Mouse (Mus musculus): ENCODE results near the gene Samd4. TPM values are rescaled to one million over a fixed set of nuclear protein-coding genes. Genes with fewer than 3 reads are reported as not detected.

Samd4 gene
- polyA plus RNA-seq (2012; rRNA removed), result 10.6 and 11.0 TPM in 2 replicates

- DNase-seq (ENCODE audit: low read depth), result no peak
Measured at GRCm38 (mm10) chr14:46882431-46883067, at the start of gene Samd4. Samd4 (plus strand) TSS chr14:46882854.

- no peak for DNase-seq (ENCODE audit: low read depth)
Measured at GRCm38 (mm10) chr14:46839326-46839725, 43.3 kb upstream of the Samd4 start.

GRCm38 (mm10) chr14:46845706-46846105, 36.9 kb upstream of the Samd4 start:
- no peak for DNase-seq (ENCODE audit: low read depth)

GRCm38 (mm10) chr14:46848063-46848590, 34.5 kb upstream of the Samd4 start:
- no peak for DNase-seq (ENCODE audit: low read depth)

GRCm38 (mm10) chr14:46848736-46849135, 33.9 kb upstream of the Samd4 start:
- DNase-seq (ENCODE audit: low read depth), result no peak

- no peak for DNase-seq (ENCODE audit: low read depth)
Measured at GRCm38 (mm10) chr14:46849769-46850168, 32.9 kb upstream of the Samd4 start.

- DNase-seq (ENCODE audit: low read depth), result no peak
Measured at GRCm38 (mm10) chr14:46853677-46854076, 29.0 kb upstream of the Samd4 start.

- no peak for DNase-seq (ENCODE audit: low read depth)
Measured at GRCm38 (mm10) chr14:46862922-46863321, 19.7 kb upstream of the Samd4 start.

- no peak for DNase-seq (ENCODE audit: low read depth)
Measured at GRCm38 (mm10) chr14:46880935-46881334, 1.7 kb upstream of the Samd4 start.

GRCm38 (mm10) chr14:46881581-46882430, 848 bp upstream of the Samd4 start:
- DNase-seq (ENCODE audit: low read depth), result no peak

GRCm38 (mm10) chr14:46883068-46883870, 615 bp downstream of the Samd4 start:
- DNase-seq (ENCODE audit: low read depth), result no peak

- no peak for DNase-seq (ENCODE audit: low read depth)
Measured at GRCm38 (mm10) chr14:46883871-46884441, 1.3 kb downstream of the Samd4 start.

- DNase-seq (ENCODE audit: low read depth), result no peak
Measured at GRCm38 (mm10) chr14:46884701-46885428, 2.2 kb downstream of the Samd4 start.

GRCm38 (mm10) chr14:46885429-46885755, 2.7 kb downstream of the Samd4 start:
- no peak for DNase-seq (ENCODE audit: low read depth)

GRCm38 (mm10) chr14:46885891-46886301, 3.2 kb downstream of the Samd4 start:
- DNase-seq (ENCODE audit: low read depth), result no peak

- DNase-seq (ENCODE audit: low read depth), result no peak
Measured at GRCm38 (mm10) chr14:46889096-46889495, 6.4 kb downstream of the Samd4 start.

- no peak for DNase-seq (ENCODE audit: low read depth)
Measured at GRCm38 (mm10) chr14:46893961-46894360, 11.3 kb downstream of the Samd4 start.

- no peak for DNase-seq (ENCODE audit: low read depth)
Measured at GRCm38 (mm10) chr14:46897953-46898352, 15.3 kb downstream of the Samd4 start.

- no peak for DNase-seq (ENCODE audit: low read depth)
Measured at GRCm38 (mm10) chr14:46898626-46899025, 16.0 kb downstream of the Samd4 start.

GRCm38 (mm10) chr14:46902498-46903087, 19.9 kb downstream of the Samd4 start:
- no peak for DNase-seq (ENCODE audit: low read depth)

GRCm38 (mm10) chr14:46904276-46904675, 21.6 kb downstream of the Samd4 start:
- no peak for DNase-seq (ENCODE audit: low read depth)
